8 mouse cellular contexts compared by ENCODE assay signal in the genomic region with DNA sequence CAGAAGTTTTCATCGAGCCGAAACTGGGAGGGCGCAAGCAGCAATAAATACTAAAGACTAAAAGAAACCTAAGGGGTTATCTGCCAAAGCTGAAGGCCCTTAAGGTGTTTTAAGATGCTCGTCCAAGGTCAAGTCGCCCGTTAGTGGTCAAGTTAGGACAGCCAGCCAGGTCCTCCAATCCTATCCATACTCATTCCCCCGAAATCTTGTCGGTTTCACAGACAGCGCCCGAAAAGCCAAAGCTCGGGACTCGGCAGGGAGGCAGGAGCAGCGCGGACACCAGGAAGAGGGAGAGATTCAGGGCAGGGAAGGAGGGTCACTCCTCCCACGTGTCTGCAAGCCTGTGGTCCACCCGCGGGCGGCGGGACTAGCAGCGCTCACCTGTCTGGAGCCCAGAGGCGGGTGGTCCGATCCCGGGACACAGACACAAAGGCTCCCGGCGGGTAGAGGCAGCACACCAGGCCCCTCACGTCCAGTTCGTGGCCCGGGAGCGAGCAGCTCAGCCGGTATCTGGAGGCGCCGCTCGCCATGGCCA. TPM values are rescaled to one million over a fixed set of nuclear protein-coding genes. Genes with fewer than 3 reads are reported as not detected.
DNase-seq lines count a peak whose midpoint lies in the region; ATAC-seq and TF ChIP-seq lines count a peak whose summit lies in the region.

No protein-coding gene starts in this region.

- no peak for TF ChIP-seq CTCF in gastrocnemius, adult 2 months (IDR thresholded peaks at IDR 0.05)
- TF ChIP-seq CTCF in C2C12 (IDR thresholded peaks at IDR 0.05; ENCODE audit: control insufficient read depth, insufficient read depth, insufficient read length) = no peak

- peak; percentile 45 for ATAC-seq in limb, embryonic 15.5 days (ENCODE audit: insufficient number of reproducible peaks, low FRiP score, low TSS enrichment, low read depth)
- ATAC-seq in neural tube, embryonic 13.5 days (ENCODE audit: low read depth) = no peak; the same call in none of the 2 replicates

- peaks cover 65% of the 10 kb centered on the region for H3K79me2 ChIP-seq in C2C12 (ENCODE audit: control insufficient read depth, insufficient read depth)

- H3ac ChIP-seq in C2C12 (ENCODE audit: control insufficient read depth, insufficient read length, low read depth) = peak overlapping the region; percentile 99

- H3K27ac ChIP-seq in gastrocnemius, adult 2 months = peak overlapping the region; percentile 98
- H3K27ac ChIP-seq in limb, embryonic 15.5 days = peak overlapping the region; percentile 92
- H3K27ac ChIP-seq in neural tube, embryonic 13.5 days (replicated peaks) = peak overlapping the region; percentile 95

- H3K9me3 ChIP-seq in erythroblast, embryonic 14.5 days (ENCODE audit: control insufficient read depth, low read length) = no peaks in the 10 kb centered on the region
- H3K9me3 ChIP-seq in limb, embryonic 15.5 days = no peaks in the 10 kb centered on the region
- no peaks in the 10 kb centered on the region for H3K9me3 ChIP-seq in neural tube, embryonic 13.5 days

- peaks cover 27% of the 10 kb centered on the region for H3K4me1 ChIP-seq in erythroblast, embryonic 14.5 days (ENCODE audit: control insufficient read depth)
- peaks cover 13% of the 10 kb centered on the region for H3K4me1 ChIP-seq in limb, embryonic 15.5 days
- peaks cover 29% of the 10 kb centered on the region for H3K4me1 ChIP-seq in neural tube, embryonic 13.5 days (replicated peaks)

- under 1% methylated on average over 33 of the region's 33 CpGs for WGBS in limb, embryonic 15.5 days
- under 1% methylated on average over 33 of the region's 33 CpGs for WGBS in neural tube, embryonic 13.5 days

- peaks cover 51% of the 10 kb centered on the region for H3K79me3 ChIP-seq in C2C12 (ENCODE audit: low read depth)

- peak overlapping the region; percentile 63 for H3K4me2 ChIP-seq in limb, embryonic 15.5 days
- H3K4me2 ChIP-seq in neural tube, embryonic 13.5 days = peak overlapping the region; percentile 88

- peak overlapping the region; percentile 71 for H3K9ac ChIP-seq in limb, embryonic 15.5 days
- peak overlapping the region; percentile 98 for H3K9ac ChIP-seq in neural tube, embryonic 13.5 days

- intact Hi-C loops in gastrocnemius, adult 2 months (cut with DNase I) = loop anchor here (5.0 kb wide), 1 partner anchor 45 kb away; a partner anchor contains a TSS

- no peaks in the 10 kb centered on the region for H3K27me3 ChIP-seq in C2C12 (ENCODE audit: control insufficient read depth, insufficient read depth, insufficient read length)
- H3K27me3 ChIP-seq in erythroblast, embryonic 14.5 days (ENCODE audit: control insufficient read depth) = no peaks in the 10 kb centered on the region
- no peaks in the 10 kb centered on the region for H3K27me3 ChIP-seq in limb, embryonic 15.5 days
- no peaks in the 10 kb centered on the region for H3K27me3 ChIP-seq in neural tube, embryonic 13.5 days

- DNase-seq in gastrocnemius, adult 2 months = no peak
- DNase-seq in gastrocnemius, postnatal 10 days = no peak
- no peak for DNase-seq in thymus, adult 18-20 months
- no peak for DNase-seq in adrenal gland, postnatal 4 days (ENCODE audit: low spot score in 2 of 2)

- peaks cover 6% of the 10 kb centered on the region for H3K36me3 ChIP-seq in C2C12 (ENCODE audit: control insufficient read depth, insufficient read depth)
- H3K36me3 ChIP-seq in erythroblast, embryonic 14.5 days (ENCODE audit: control insufficient read depth) = no peaks in the 10 kb centered on the region
- no peaks in the 10 kb centered on the region for H3K36me3 ChIP-seq in limb, embryonic 15.5 days
- H3K36me3 ChIP-seq in neural tube, embryonic 13.5 days = no peaks in the 10 kb centered on the region

- H3K4me3 ChIP-seq in gastrocnemius, adult 2 months = peak overlapping the region; percentile 75
- H3K4me3 ChIP-seq in C2C12 (ENCODE audit: insufficient read depth, poor library complexity, severe bottlenecking) = peak overlapping the region; percentile 99
- H3K4me3 ChIP-seq in erythroblast, embryonic 14.5 days (replicated peaks) = peak overlapping the region; percentile 78
- H3K4me3 ChIP-seq in limb, embryonic 15.5 days = peak overlapping the region; percentile 68
- H3K4me3 ChIP-seq in neural tube, embryonic 13.5 days = peak overlapping the region; percentile 92

TF ChIP-seq in C2C12, 6 proteins besides CTCF, POLR2A, EP300 and RAD21:
- no peak for TF ChIP-seq MAX (IDR thresholded peaks at IDR 0.05)
- TF ChIP-seq USF1 (IDR thresholded peaks at IDR 0.05; ENCODE audit: low read depth) = no peak
- no peak for TF ChIP-seq CEBPB (IDR thresholded peaks at IDR 0.05; ENCODE audit: low read depth)
- no peak for TF ChIP-seq MYOG (IDR thresholded peaks at IDR 0.05; ENCODE audit: control insufficient read depth, extremely low read depth, insufficient read length)
- no peak for TF ChIP-seq FOSL1 (IDR thresholded peaks at IDR 0.05; ENCODE audit: insufficient read depth, low read length, poor library complexity, severe bottlenecking)
- no peak for TF ChIP-seq MYOD1 (IDR thresholded peaks at IDR 0.05; ENCODE audit: control insufficient read depth, insufficient read length, low read depth)

RNA-seq across cellular contexts. Expression of a gene that starts 0.5 kb away (rescaled TPM):
- total RNA-seq in gastrocnemius, adult 2 months (2021) = 10 to 100 TPM; 34.0 to 38.5 TPM
- 10 to 100 TPM; 39.8 to 40.3 TPM for total RNA-seq in gastrocnemius, postnatal 10 days (2021)
- polyA plus RNA-seq in C2C12 (2012; fragmentation: generic; extraction: Trizol) = 26.5 TPM
- polyA plus RNA-seq in erythroblast, embryonic 14.5 days (2012) = 1.6 TPM in 2 replicates
- 55.8 and 57.3 TPM in 2 replicates for polyA plus RNA-seq in limb, embryonic 15.5 days (2015; fragmentation: Nextera tagmentation; extraction: Ambion mirVana)
- 76.6 and 76.9 TPM in 2 replicates for polyA plus RNA-seq in neural tube, embryonic 13.5 days (2015; fragmentation: Nextera tagmentation; extraction: Ambion mirVana)
- total RNA-seq in adrenal gland, postnatal 4 days (2021) = 10 to 100 TPM; 60.0 to 61.9 TPM

RNA-seq across cellular contexts. Expression of a gene that starts 11.7 kb away (rescaled TPM):
- total RNA-seq in gastrocnemius, adult 2 months (2021) = 1 to 10 TPM; 4.7 to 8.5 TPM
- 1 to 10 TPM; 6.3 to 7.7 TPM for total RNA-seq in gastrocnemius, postnatal 10 days (2021)
- 9.1 TPM for polyA plus RNA-seq in C2C12 (2012; fragmentation: generic; extraction: Trizol)
- polyA plus RNA-seq in erythroblast, embryonic 14.5 days (2012) = not detected in 2 replicates
- polyA plus RNA-seq in limb, embryonic 15.5 days (2015; fragmentation: Nextera tagmentation; extraction: Ambion mirVana) = 27.2 and 30.4 TPM in 2 replicates
- 30.6 and 34.5 TPM in 2 replicates for polyA plus RNA-seq in neural tube, embryonic 13.5 days (2015; fragmentation: Nextera tagmentation; extraction: Ambion mirVana)
- 10 to 100 TPM; 21.8 to 30.8 TPM for total RNA-seq in adrenal gland, postnatal 4 days (2021)

RNA-seq across cellular contexts. Expression of a gene that starts 46.0 kb away (rescaled TPM):
- 1 to 10 TPM; 2.8 to 3.0 TPM for total RNA-seq in gastrocnemius, adult 2 months (2021)
- 1 to 10 TPM; 3.6 to 4.4 TPM for total RNA-seq in gastrocnemius, postnatal 10 days (2021)
- 3.4 TPM for polyA plus RNA-seq in C2C12 (2012; fragmentation: generic; extraction: Trizol)
- 0.28 and 0.37 TPM in 2 replicates for polyA plus RNA-seq in erythroblast, embryonic 14.5 days (2012)
- polyA plus RNA-seq in limb, embryonic 15.5 days (2015; fragmentation: Nextera tagmentation; extraction: Ambion mirVana) = 13.0 and 16.2 TPM in 2 replicates
- 21.6 and 26.0 TPM in 2 replicates for polyA plus RNA-seq in neural tube, embryonic 13.5 days (2015; fragmentation: Nextera tagmentation; extraction: Ambion mirVana)
- 10 to 100 TPM in 1 of 2 experiments, 1 to 10 TPM in 1; 9.9 to 11.1 TPM for total RNA-seq in adrenal gland, postnatal 4 days (2021)

RNA-seq across cellular contexts. Expression of a gene that starts 46.2 kb away (rescaled TPM):
- not detected for total RNA-seq in gastrocnemius, adult 2 months (2021)
- total RNA-seq in gastrocnemius, postnatal 10 days (2021) = not detected
- polyA plus RNA-seq in C2C12 (2012; fragmentation: generic; extraction: Trizol) = not detected
- not detected in 2 replicates for polyA plus RNA-seq in erythroblast, embryonic 14.5 days (2012)
- not detected in 2 replicates for polyA plus RNA-seq in limb, embryonic 15.5 days (2015; fragmentation: Nextera tagmentation; extraction: Ambion mirVana)
- polyA plus RNA-seq in neural tube, embryonic 13.5 days (2015; fragmentation: Nextera tagmentation; extraction: Ambion mirVana) = 0.49 TPM in 1 of 2 replicates, not detected in the other
- not detected for total RNA-seq in adrenal gland, postnatal 4 days (2021)

RNA-seq across cellular contexts. Expression of a gene that starts 47.4 kb away (rescaled TPM):
- not detected for total RNA-seq in gastrocnemius, adult 2 months (2021)
- not detected for total RNA-seq in gastrocnemius, postnatal 10 days (2021)
- polyA plus RNA-seq in C2C12 (2012; fragmentation: generic; extraction: Trizol) = 0.04 TPM
- not detected in 2 replicates for polyA plus RNA-seq in erythroblast, embryonic 14.5 days (2012)
- polyA plus RNA-seq in limb, embryonic 15.5 days (2015; fragmentation: Nextera tagmentation; extraction: Ambion mirVana) = 0.60 and 0.66 TPM in 2 replicates
- polyA plus RNA-seq in neural tube, embryonic 13.5 days (2015; fragmentation: Nextera tagmentation; extraction: Ambion mirVana) = 0.44 and 0.59 TPM in 2 replicates
- total RNA-seq in adrenal gland, postnatal 4 days (2021) = 1 to 10 TPM in 1 of 2 experiments, not detected in 1; 2.7 TPM

Comparison
In these comparisons a context has a peak if more than half of its experiments do, and no peak if none do; other contexts are left out.
1. RNA of a gene that starts 0.5 kb away (polyA plus RNA-seq): 76.6 to 76.9 TPM in neural tube, embryonic 13.5 days, 55.8 to 57.3 TPM in limb, embryonic 15.5 days and 26.5 TPM in C2C12 (single experiment); 1.6 TPM in erythroblast, embryonic 14.5 days; every median in the first group is over 10 times any median in the second.
2. Peak in every context shown above with its lines, with median percentiles within 50 percentile points of each other: H3K27ac ChIP-seq and H3K4me3 ChIP-seq.